Mouse (Mus musculus): ENCODE data around the gene 4930523C07Rik.

4930523C07Rik gene

GRCm38 (mm10) chr1:160044237-160045021 is at the start of gene 4930523C07Rik:
Gene 4930523C07Rik (plus strand): TSS chr1:160044382.
- no peak for DNase-seq (ENCODE audit: low read depth, low spot score)

- no peak for DNase-seq (ENCODE audit: low read depth, low spot score)
Measured at GRCm38 (mm10) chr1:159997329-159997728, 46.9 kb upstream of the 4930523C07Rik start.

DNA sequence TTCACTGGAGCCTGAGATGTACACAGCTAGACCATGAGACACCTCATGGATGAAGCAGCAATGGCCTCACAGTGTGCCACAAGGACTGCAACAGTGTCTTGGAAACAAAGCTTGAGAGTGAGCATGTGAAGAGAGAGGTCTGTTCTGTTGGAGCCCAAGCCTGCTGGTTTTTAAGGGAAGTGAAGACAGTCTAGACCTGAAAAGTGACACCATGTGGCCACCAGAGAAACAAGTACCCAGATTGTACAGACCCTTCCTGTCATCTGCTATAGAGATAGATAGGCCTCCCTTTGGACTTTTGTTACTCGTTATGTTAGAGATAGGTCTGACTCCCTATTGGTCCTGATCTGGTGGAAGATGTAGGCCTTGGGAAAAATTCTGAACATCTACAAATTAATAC is 45.8 kb upstream of the 4930523C07Rik start:
- DNase-seq (ENCODE audit: low read depth, low spot score): no peak

GRCm38 (mm10) chr1:159999232-159999631 is 45.0 kb upstream of the 4930523C07Rik start:
- peak; percentile 21 for DNase-seq (ENCODE audit: low read depth, low spot score)

GRCm38 (mm10) chr1:160005319-160005718 is 38.9 kb upstream of the 4930523C07Rik start:
- DNase-seq (ENCODE audit: low read depth, low spot score): no peak

GRCm38 (mm10) chr1:160006919-160007588 is 37.1 kb upstream of the 4930523C07Rik start:
- DNase-seq (ENCODE audit: low read depth, low spot score): no peak

DNA sequence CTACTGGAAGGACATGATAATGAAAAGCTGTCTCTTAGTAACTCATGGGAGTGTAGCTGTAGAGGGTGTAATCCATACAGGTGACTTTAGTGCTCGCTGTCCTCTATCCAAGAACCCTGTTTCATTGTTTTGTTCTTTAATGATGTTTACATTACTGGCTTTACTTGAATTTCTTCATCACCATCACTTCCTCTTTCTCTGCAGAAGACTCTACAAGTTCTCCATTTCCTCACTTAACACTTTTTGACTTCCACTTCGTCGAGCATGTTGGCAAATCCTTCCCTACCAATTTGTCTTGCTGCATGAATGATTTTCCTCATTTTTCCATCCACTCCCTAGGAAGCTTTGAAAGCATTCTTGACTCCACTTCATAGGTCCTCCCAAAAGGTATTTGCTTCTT is 31.1 kb upstream of the 4930523C07Rik start:
- DNase-seq (ENCODE audit: low read depth, low spot score): no peak

DNA sequence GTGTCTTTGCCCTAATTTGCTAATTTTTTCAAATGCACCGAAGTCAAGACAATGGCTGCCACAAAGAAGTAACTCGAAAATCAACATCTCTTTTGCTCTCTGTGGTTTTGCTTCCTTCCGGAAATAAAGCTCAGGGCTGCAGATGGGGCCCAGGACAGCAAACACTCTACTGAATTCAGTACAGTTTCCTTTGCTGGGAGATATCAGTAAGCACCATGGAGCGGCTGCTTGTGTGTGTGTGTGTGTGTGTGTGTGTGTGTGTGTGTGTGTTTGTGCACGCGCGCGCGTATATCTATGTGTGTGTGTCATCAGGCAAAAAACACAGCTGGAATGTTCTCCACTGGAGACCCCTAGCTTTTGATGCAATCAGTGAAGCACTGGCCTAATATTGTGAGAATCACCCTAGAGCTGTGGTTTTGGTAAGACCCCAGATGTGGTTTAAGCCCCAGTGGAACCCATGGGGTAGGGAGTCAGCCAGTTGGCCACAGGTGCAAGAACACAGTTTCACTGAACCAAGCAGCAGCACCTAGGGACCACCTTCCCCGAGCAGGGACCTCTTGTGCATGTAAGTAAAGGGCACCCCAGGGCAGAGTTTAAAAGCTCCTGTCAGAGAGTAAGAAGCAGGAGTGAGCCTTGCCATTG is 19.7 kb upstream of the 4930523C07Rik start:
- no peak for DNase-seq (ENCODE audit: low read depth, low spot score)

- no peak for DNase-seq (ENCODE audit: low read depth, low spot score)
Measured at GRCm38 (mm10) chr1:160025146-160025894, 18.9 kb upstream of the 4930523C07Rik start.

DNA sequence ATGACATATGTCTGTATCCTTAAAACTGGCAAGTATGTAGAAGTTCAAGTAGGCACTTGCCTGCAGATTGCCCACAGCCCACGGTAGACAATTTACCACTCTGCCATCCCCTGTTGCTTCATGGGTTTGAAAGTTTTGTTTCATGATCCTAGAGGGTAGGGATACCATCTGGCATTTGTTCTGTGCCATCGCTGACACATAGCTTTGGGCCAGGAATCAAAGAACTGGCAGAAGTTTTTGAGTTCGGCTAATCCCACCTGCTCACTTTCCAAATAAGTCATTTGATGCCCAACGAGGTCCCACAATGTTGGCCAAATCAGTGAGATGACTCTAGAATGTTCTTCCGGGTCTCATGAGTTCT is 18.3 kb upstream of the 4930523C07Rik start:
- no peak for DNase-seq (ENCODE audit: low read depth, low spot score)

DNA sequence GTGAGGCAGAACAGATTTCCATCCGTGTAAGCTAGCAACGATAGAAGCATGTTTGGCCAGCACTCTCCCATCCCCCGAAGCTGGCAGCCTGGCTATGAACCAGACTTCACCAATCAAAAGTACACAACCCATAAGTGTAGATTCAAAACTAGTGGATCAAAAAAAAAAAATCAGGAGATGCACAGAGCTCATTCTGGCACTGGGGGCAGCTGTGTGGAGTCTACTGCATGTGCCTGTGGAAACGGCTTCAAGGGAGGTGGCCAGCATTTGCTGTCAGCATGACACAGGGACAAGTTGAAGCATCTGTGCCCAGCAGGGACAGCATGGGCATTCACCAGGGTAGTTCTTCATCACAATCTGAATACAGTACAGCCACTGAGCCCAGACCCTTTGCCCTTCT is 16.2 kb upstream of the 4930523C07Rik start:
- DNase-seq (ENCODE audit: low read depth, low spot score): no peak

GRCm38 (mm10) chr1:160033948-160034598 is 10.1 kb upstream of the 4930523C07Rik start:
- DNase-seq (ENCODE audit: low read depth, low spot score): no peak

GRCm38 (mm10) chr1:160035561-160035960 is 8.6 kb upstream of the 4930523C07Rik start:
- no peak for DNase-seq (ENCODE audit: low read depth, low spot score)

GRCm38 (mm10) chr1:160036996-160037521 is 7.1 kb upstream of the 4930523C07Rik start:
- peak; percentile 64 for DNase-seq (ENCODE audit: low read depth, low spot score)

DNA sequence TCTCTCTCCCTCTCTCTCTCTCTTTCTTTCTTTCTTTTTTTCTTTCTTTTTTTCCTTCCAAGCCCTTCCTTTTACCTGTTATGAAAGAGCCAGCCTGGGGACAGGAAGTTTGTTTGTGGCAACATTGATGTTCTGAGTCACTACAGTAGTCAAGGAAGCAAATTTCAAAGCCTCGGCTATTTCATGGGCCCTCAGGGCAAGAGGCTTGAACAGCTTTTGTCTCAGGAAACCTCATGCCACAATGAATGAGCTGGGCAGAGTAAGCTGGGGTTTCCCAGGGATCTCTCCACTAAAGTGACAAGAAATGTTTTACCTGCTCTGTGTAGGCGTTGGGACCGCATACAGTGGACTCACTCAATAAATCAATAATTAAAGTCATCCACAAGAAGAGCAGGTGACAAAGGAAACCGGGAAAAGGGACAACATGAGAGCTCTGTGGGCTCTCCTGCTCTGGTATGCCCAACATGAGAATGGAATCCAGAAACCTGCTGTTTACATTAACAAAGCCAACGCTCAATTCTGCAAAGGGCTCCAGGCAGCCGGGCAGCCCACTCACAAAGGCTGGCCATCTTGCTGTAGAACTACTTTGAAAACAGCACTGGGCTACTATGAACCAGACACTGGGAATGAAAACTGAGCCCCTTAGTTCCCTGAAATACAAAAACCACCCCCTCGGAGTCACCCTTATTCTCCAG is 4.1 kb upstream of the 4930523C07Rik start:
- DNase-seq (ENCODE audit: low read depth, low spot score): no peak

- DNase-seq (ENCODE audit: low read depth, low spot score): no peak
Measured at GRCm38 (mm10) chr1:160041264-160041775, 2.9 kb upstream of the 4930523C07Rik start.

DNA sequence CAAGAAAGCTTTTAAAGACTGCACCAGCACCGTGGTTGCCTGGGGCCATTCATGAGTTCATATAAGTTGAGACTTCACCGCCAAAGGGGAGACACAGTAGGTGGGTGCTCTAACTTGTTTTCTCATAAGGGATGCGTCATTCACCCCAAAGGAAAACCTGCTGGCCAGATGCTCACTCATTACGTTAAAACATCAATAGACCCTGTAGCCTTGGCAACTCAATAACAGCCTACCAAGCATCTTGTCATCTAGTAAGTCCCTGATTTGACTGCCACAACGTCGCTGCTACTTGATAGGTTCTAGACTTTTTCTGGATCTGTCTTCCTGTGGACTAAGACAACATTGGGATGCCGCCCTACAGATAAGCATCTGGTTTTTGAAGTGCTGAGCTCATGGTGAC is 1.8 kb upstream of the 4930523C07Rik start:
- DNase-seq (ENCODE audit: low read depth, low spot score): no peak

- DNase-seq (ENCODE audit: low read depth, low spot score): no peak
Measured at GRCm38 (mm10) chr1:160043271-160043975, 759 bp upstream of the 4930523C07Rik start.

DNA sequence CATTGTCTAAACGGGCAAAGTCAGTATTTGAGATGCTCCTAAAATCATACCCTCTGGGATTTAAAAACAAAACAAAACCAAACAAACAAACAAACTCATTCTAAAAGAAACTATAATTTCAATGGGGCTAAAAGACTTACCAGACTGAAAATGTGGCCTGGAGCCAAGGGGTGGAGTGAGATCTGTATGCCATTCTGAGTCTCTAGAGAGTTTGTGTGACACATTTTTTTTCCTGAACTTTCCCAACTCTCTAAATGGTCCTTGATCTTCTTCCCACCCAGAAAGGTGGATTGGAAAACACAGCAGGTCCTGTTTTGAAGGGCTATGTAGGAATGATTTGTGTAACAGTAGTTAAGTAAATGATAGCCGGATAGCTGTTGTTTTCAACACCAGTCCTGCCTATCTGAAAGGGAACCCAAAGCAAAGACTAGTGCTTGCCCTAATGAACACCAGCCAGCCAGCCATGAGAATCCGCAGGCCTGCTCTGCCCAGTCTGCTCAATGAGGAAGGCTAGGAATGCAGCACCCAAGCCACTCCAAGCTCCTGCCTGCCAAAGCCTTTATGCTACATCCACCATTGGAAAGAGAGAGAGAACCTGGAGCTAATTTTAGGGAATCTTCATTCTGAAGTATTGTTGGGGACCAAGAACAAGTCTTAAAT is 1.0 kb downstream of the 4930523C07Rik start:
- no peak for DNase-seq (ENCODE audit: low read depth, low spot score)

All from telencephalon, adult 2 months (tissue).